Mouse (Mus musculus) neural tube, embryonic 11.5 days (tissue): ENCODE data around the gene Taf6l. TPM values are rescaled to one million over a fixed set of nuclear protein-coding genes. Genes with fewer than 3 reads are reported as not detected.

Source experiments
- ATAC-seq: fragments of 200-750 bp; cut with Nextera tagmentation; 2 replicates; pipeline ENCODE4 v1.8.0; 2017; ENCODE audit warnings: moderate number of reproducible peaks, mild to moderate bottlenecking, moderate TSS enrichment, moderate library complexity; ENCODE audit not compliant: insufficient read depth, low FRiP score, low TSS enrichment
- DNase-seq: peaks from one replicate; pipeline ENCODE4 v3.0.0-alpha.2; 2015; ENCODE audit warnings: low spot score
- H3K27ac ChIP-seq: fragments of 300-500 bp; sonication (generic); 2 replicates; pipeline ENCODE4 v1.5.1; 2014; ENCODE audit warnings: low read depth, mild to moderate bottlenecking, low read length
- H3K27me3 ChIP-seq: fragments of 300-500 bp; sonication (generic); 2 replicates; pipeline ENCODE4 v1.6.1; 2014; ENCODE audit warnings: mild to moderate bottlenecking, low read length, mixed read lengths; ENCODE audit not compliant: control insufficient read depth, insufficient read depth
- H3K36me3 ChIP-seq: fragments of 300-500 bp; sonication (generic); 2 replicates; pipeline ENCODE4 v1.6.1; 2014; ENCODE audit warnings: mild to moderate bottlenecking, low read length, moderate library complexity, mixed read lengths; ENCODE audit not compliant: control insufficient read depth, insufficient read depth
- H3K4me1 ChIP-seq: fragments of 300-500 bp; sonication (generic); 2 replicates; pipeline ENCODE4 v1.6.1; 2014; ENCODE audit warnings: low read length, mixed read lengths; ENCODE audit not compliant: control insufficient read depth, insufficient read depth
- H3K4me2 ChIP-seq: fragments of 300-500 bp; sonication (generic); 2 replicates; pipeline ENCODE4 v1.6.1; 2014; ENCODE audit warnings: low read depth, mild to moderate bottlenecking, moderate library complexity
- H3K4me3 ChIP-seq: fragments of 300-500 bp; sonication (generic); 2 replicates; pipeline ENCODE4 v1.5.1; 2014; ENCODE audit warnings: low read depth, low read length
- H3K9ac ChIP-seq: fragments of 300-500 bp; sonication (generic); 2 replicates; pipeline ENCODE4 v1.6.1; 2014; ENCODE audit warnings: mild to moderate bottlenecking, low read length
- H3K9me3 ChIP-seq: fragments of 300-500 bp; sonication (generic); 2 replicates; pipeline ENCODE4 v1.6.1; 2016; ENCODE audit warnings: low read length; ENCODE audit not compliant: control insufficient read depth
- WGBS: fragments of 180-500 bp; shearing (Covaris S2); extraction: QIAGEN DNeasy Blood & Tissue Kit; methylation state at CpG from one replicate; pipeline ENCODE4 v1.1.7; 2014; 5-methylcytosine and 5-hydroxymethylcytosine counted together
- polyA plus RNA-seq: library from polyadenylated mRNA; unstranded; fragments of >200 nt; fragmentation: Nextera tagmentation; extraction: Ambion mirVana; gene quantifications from 2 replicates; pipeline ENCODE4 v1.2.1, GENCODE M21; 2014

Gene Taf6l
- polyA plus RNA-seq, 1 experiment from 2014 or later, result 22.4 TPM

GRCm38 (mm10) chr19:8819596-8820423 lies 33.6 kb upstream of the Taf6l start, which contains the start of gene Hnrnpul2:
TSS of gene Hnrnpul2 (plus strand) at chr19:8820010.
- Histone ChIP-seq H3K4me3 (peak within 1 kb of the TSS; percentile 88), H3K27me3 (no peaks in the 10 kb centered on the region), H3K9ac (peak within 1 kb of the TSS; percentile 94), H3K4me1 (peaks cover 30% of the 10 kb centered on the region), H3K27ac (peak within 1 kb of the TSS; percentile 98), H3K36me3 (peaks cover 6% of the 10 kb centered on the region; the same call in 1 of the 2 replicates), H3K9me3 (no peaks in the 10 kb centered on the region), H3K4me2 (peak within 1 kb of the TSS; percentile 98)
- WGBS, result under 1% methylated on average over 77 of the region's 83 CpGs
- ATAC-seq (peak; percentile 94), DNase-seq (peak; percentile 98)

GRCm38 (mm10) chr19:8818801-8819595 lies 32.8 kb upstream of the Taf6l start, which contains the start of gene Ttc9c:
TSS of gene Ttc9c (minus strand) at chr19:8819333.
- Histone ChIP-seq H3K4me1 (peaks cover 30% of the 10 kb centered on the region), H3K9me3 (no peaks in the 10 kb centered on the region), H3K27ac (peak within 1 kb of the TSS; percentile 98), H3K4me2 (peak within 1 kb of the TSS; percentile 98), H3K27me3 (no peaks in the 10 kb centered on the region), H3K9ac (peak within 1 kb of the TSS; percentile 94), H3K36me3 (peaks cover 5% of the 10 kb centered on the region; the same call in 1 of the 2 replicates), H3K4me3 (peak within 1 kb of the TSS; percentile 88)
- ATAC-seq (peak; percentile 93), DNase-seq (peak; percentile 97)
- WGBS, result under 1% methylated on average over 33 of the region's 33 CpGs

- peak overlapping the region; percentile 98 for H3K27ac ChIP-seq
- no peak for ATAC-seq
- peaks cover 5% of the 10 kb centered on the region; the same call in 1 of the 2 replicates for H3K36me3 ChIP-seq
- no peak for DNase-seq
- H3K27me3 ChIP-seq, result no peaks in the 10 kb centered on the region
- H3K4me2 ChIP-seq, result peak overlapping the region; percentile 98
- H3K9me3 ChIP-seq, result no peaks in the 10 kb centered on the region
- 31% methylated on average over 14 of the region's 14 CpGs for WGBS
- H3K4me3 ChIP-seq, result peak overlapping the region; percentile 88
- peak overlapping the region; percentile 58 for H3K9ac ChIP-seq
- H3K4me1 ChIP-seq, result peaks cover 30% of the 10 kb centered on the region
These were observed 32.1 kb upstream of the Taf6l start for GRCm38 (mm10) chr19:8818301-8818798.

GRCm38 (mm10) chr19:8817001-8817400 lies 30.8 kb upstream of the Taf6l start:
- H3K4me2 ChIP-seq, result no peak overlapping the region; the same call in 1 of the 2 replicates
- no peak overlapping the region for H3K4me3 ChIP-seq
- no peak overlapping the region for H3K9ac ChIP-seq
- peaks cover 9% of the 10 kb centered on the region; the same call in 1 of the 2 replicates for H3K36me3 ChIP-seq
- 87% methylated on average over 3 of the region's 3 CpGs for WGBS
- H3K4me1 ChIP-seq, result peaks cover 22% of the 10 kb centered on the region
- no peak overlapping the region for H3K27ac ChIP-seq
- DNase-seq (no peak), ATAC-seq (no peak)
- H3K27me3 ChIP-seq, result no peaks in the 10 kb centered on the region
- H3K9me3 ChIP-seq, result no peaks in the 10 kb centered on the region

GRCm38 (mm10) chr19:8815812-8816211 lies 29.6 kb upstream of the Taf6l start:
- H3K4me2 ChIP-seq, result no peak overlapping the region
- WGBS, result 83% methylated on average over 11 of the region's 11 CpGs
- no peaks in the 10 kb centered on the region for H3K9me3 ChIP-seq
- peaks cover 15% of the 10 kb centered on the region for H3K4me1 ChIP-seq
- ATAC-seq (no peak), DNase-seq (no peak)
- H3K27me3 ChIP-seq, result no peaks in the 10 kb centered on the region
- H3K4me3 ChIP-seq, result no peak overlapping the region
- H3K36me3 ChIP-seq, result peaks cover 12% of the 10 kb centered on the region
- H3K9ac ChIP-seq, result no peak overlapping the region
- H3K27ac ChIP-seq, result no peak overlapping the region

- Histone ChIP-seq H3K27me3 (no peaks in the 10 kb centered on the region), H3K36me3 (peaks cover 11% of the 10 kb centered on the region), H3K4me1 (peaks cover 5% of the 10 kb centered on the region), H3K9ac (no peak overlapping the region), H3K27ac (no peak overlapping the region), H3K4me2 (no peak overlapping the region), H3K9me3 (no peaks in the 10 kb centered on the region), H3K4me3 (no peak overlapping the region)
- no peak for ATAC-seq
- no peak for DNase-seq
- 94% methylated on average over 5 of the region's 5 CpGs for WGBS
These were observed 20.6 kb upstream of the Taf6l start for GRCm38 (mm10) chr19:8806810-8807209.

- ATAC-seq (no peak), DNase-seq (no peak)
- Histone ChIP-seq H3K9ac (no peak overlapping the region), H3K4me3 (no peak overlapping the region), H3K4me1 (peaks cover 8% of the 10 kb centered on the region), H3K36me3 (peaks cover 8% of the 10 kb centered on the region), H3K9me3 (no peaks in the 10 kb centered on the region), H3K27me3 (no peaks in the 10 kb centered on the region), H3K4me2 (no peak overlapping the region), H3K27ac (no peak overlapping the region)
- WGBS, result 93% methylated on average over 11 of the region's 11 CpGs
These were observed 17.9 kb upstream of the Taf6l start for GRCm38 (mm10) chr19:8803879-8804660.

GRCm38 (mm10) chr19:8803204-8803780 lies 17.1 kb upstream of the Taf6l start:
- no peak for DNase-seq
- Histone ChIP-seq H3K9ac (no peak overlapping the region), H3K4me3 (peak overlapping the region; percentile 42; the same call in 1 of the 2 replicates), H3K4me2 (no peak overlapping the region), H3K36me3 (peaks cover 6% of the 10 kb centered on the region), H3K9me3 (no peaks in the 10 kb centered on the region), H3K4me1 (peaks cover 8% of the 10 kb centered on the region), H3K27me3 (no peaks in the 10 kb centered on the region), H3K27ac (no peak overlapping the region)
- no peak for ATAC-seq
- 93% methylated on average over 9 of the region's 9 CpGs for WGBS
